Mouse (Mus musculus) layer of hippocampus, adult 6 months (tissue): ENCODE measurements around the gene Gm31571. TPM values are rescaled to one million over a fixed set of nuclear protein-coding genes. Genes with fewer than 3 reads are reported as not detected.

Experiments
- long read RNA-seq, 2 experiments: library from polyadenylated mRNA; unstranded; transcript quantifications; one replicate each; pipeline ENCODE4 v2.0.0; 2019 to 2020
- polyA plus RNA-seq: library from polyadenylated mRNA; unstranded; fragments of <200 nt; fragmentation: Nextera tagmentation; gene quantifications from 2 replicates; pipeline ENCODE4 v1.2.3, GENCODE M21; 2021

Gene Gm31571
- polyA plus RNA-seq: not detected in 2 replicates
- long read RNA-seq, experiment 1: 0 reads
- long read RNA-seq, experiment 2: 0 reads

DNA sequence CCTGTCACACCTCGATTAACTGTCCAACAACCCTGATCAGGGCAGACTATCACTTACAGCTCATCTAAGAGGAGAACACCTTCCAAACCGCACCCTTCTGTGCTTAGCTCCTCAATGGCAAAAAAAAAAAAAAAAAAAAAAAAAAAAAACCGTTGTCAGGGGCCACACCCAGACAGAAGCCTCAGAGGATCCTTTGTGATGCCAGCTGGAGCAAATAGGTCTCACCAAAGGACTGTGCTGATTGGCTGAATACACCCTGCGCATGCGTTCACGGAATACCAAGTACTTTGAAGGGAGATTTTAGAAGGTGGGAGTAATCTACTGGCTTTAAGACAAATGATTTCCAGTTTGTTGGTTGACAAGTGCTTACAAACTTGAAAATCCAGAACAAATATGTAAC lies at the start of gene Gm31571:
Gm31571 (minus strand) TSS at position 101 of the 400 bp plus-strand sequence.

